In genomic region chr1:24869772-24870171, GRCm38 (mm10) we compare ENCODE assay signal across 9 mouse cellular contexts.
DNase-seq lines count a peak whose midpoint lies in the region; ATAC-seq and TF ChIP-seq lines count a peak whose summit lies in the region.
"Had no signal": no experiment of that assay in that cellular context is flagged by ENCODE, and none has a peak within 500 bp of the region (broad histone marks: within the 10 kb centered on the region; RNA-seq: fewer than 3 reads in every experiment).

No protein-coding gene starts in this region.

- H3K36me3 ChIP-seq in midbrain, embryonic 16.5 days (ENCODE audit: control insufficient read depth, insufficient read depth, low read length), result no peaks in the 10 kb centered on the region

- no peaks in the 10 kb centered on the region for H3K9me3 ChIP-seq in midbrain, embryonic 16.5 days (replicated peaks; ENCODE audit: control insufficient read depth, low read length, poor library complexity, severe bottlenecking)

- peak overlapping the region; percentile 67 for H3K27ac ChIP-seq in layer of hippocampus, adult 2 months
- peak overlapping the region; percentile 70 for H3K27ac ChIP-seq in midbrain, embryonic 16.5 days (ENCODE audit: low read length)

- TF ChIP-seq CTCF in layer of hippocampus, adult 2 months (conservative IDR thresholded peaks at IDR 0.05), result no peak

- H3K9ac ChIP-seq in midbrain, embryonic 16.5 days (ENCODE audit: low read depth, low read length), result peak overlapping the region; percentile 46; the same call in 1 of the 2 replicates

- H3K4me2 ChIP-seq in midbrain, embryonic 16.5 days (ENCODE audit: low read length), result peak overlapping the region; percentile 48

- no peaks in the 10 kb centered on the region; the same call in 1 of the 2 replicates for H3K4me1 ChIP-seq in midbrain, embryonic 16.5 days (ENCODE audit: control insufficient read depth, insufficient read depth, low read length)

- ATAC-seq in cerebellum, adult (ENCODE audit: insufficient number of reproducible peaks, low FRiP score, low TSS enrichment), result peak; percentile 71
- ATAC-seq in midbrain, embryonic 16.5 days, result peak; percentile 89

- H3K27me3 ChIP-seq in midbrain, embryonic 16.5 days (ENCODE audit: control insufficient read depth, insufficient read depth, low read depth, low read length), result no peaks in the 10 kb centered on the region

- DNase-seq in cerebellum, postnatal 36 days, result peak; percentile 64 to 80
- peak; percentile 7 to 13 for DNase-seq in layer of hippocampus, adult 2 months (ENCODE audit: low spot score in 2 of 2)
- DNase-seq in gastrocnemius, postnatal 25 days, result no peak
- no peak for DNase-seq in urinary bladder, postnatal 10 days (ENCODE audit: low spot score)
- no peak for DNase-seq in testis, postnatal 10 days (ENCODE audit: low spot score)
- no peak for DNase-seq in spleen, postnatal 36 days (ENCODE audit: low spot score in 2 of 2)
- DNase-seq: heart, adult 11 months had no signal

- peak overlapping the region; percentile 54 for H3K4me3 ChIP-seq in layer of hippocampus, adult 2 months
- peak overlapping the region; percentile 21 for H3K4me3 ChIP-seq in midbrain, embryonic 16.5 days (ENCODE audit: low read depth, low read length)

- 38% methylated on average over 12 of the region's 12 CpGs for WGBS in midbrain, embryonic 16.5 days

Comparison
In these comparisons a context has a peak if more than half of its experiments do, and no peak if none do; other contexts are left out.
1. DNase-seq: peak in cerebellum, postnatal 36 days (2 of 2) and layer of hippocampus, adult 2 months (2 of 2); none in gastrocnemius, postnatal 25 days (single experiment), urinary bladder, postnatal 10 days (single experiment), testis, postnatal 10 days (single experiment) and spleen, postnatal 36 days (0 of 2).